Mouse (Mus musculus) stomach, postnatal 0 days (tissue): ENCODE results near the gene Mmp23. TPM values are rescaled to one million over a fixed set of nuclear protein-coding genes. Genes with fewer than 3 reads are reported as not detected.
A peak's percentile ranks its signal among the peaks of the same experiment; 100 is the strongest.
"Not testable (repeated sequence)": the region's sequence is repeated elsewhere in the genome, so short reads cannot be mapped to it uniquely, and the experiment has no call there.

Experiments
- ATAC-seq: fragments of 200-750 bp; cut with Nextera tagmentation; 2 replicates; pipeline ENCODE4 v1.8.0; 2017; ENCODE audit not compliant: low FRiP score, low TSS enrichment
- DNase-seq: peaks from one replicate; pipeline ENCODE4 v3.0.0-alpha.2; 2016; ENCODE audit warnings: low spot score
- H3K27ac ChIP-seq: fragments of 300-500 bp; sonication (generic); replicated peaks from 2 replicates; pipeline ENCODE4 v1.5.1; 2014; ENCODE audit warnings: mild to moderate bottlenecking, control low read depth
- H3K27me3 ChIP-seq: fragments of 300-500 bp; sonication (generic); 2 replicates; pipeline ENCODE4 v1.6.1; 2014; ENCODE audit warnings: low read length; ENCODE audit not compliant: control insufficient read depth, insufficient read depth
- H3K36me3 ChIP-seq: fragments of 300-500 bp; sonication (generic); 2 replicates; pipeline ENCODE4 v1.6.1; 2014; ENCODE audit warnings: low read length, mixed read lengths; ENCODE audit not compliant: control insufficient read depth, insufficient read depth
- H3K4me1 ChIP-seq: fragments of 300-500 bp; sonication (generic); replicated peaks from 2 replicates; pipeline ENCODE4 v1.6.1; 2014; ENCODE audit warnings: antibody characterized with exemption; ENCODE audit not compliant: control insufficient read depth, insufficient read depth
- H3K4me2 ChIP-seq: fragments of 300-500 bp; sonication (generic); replicated peaks from 2 replicates; pipeline ENCODE4 v1.6.1; 2014; ENCODE audit warnings: low read depth, mild to moderate bottlenecking, control low read depth, moderate library complexity
- H3K4me3 ChIP-seq: fragments of 300-500 bp; sonication (generic); 2 replicates; pipeline ENCODE4 v1.5.1; 2014; ENCODE audit warnings: low read depth, low read length, control low read depth
- H3K9ac ChIP-seq: fragments of 300-500 bp; sonication (generic); 2 replicates; pipeline ENCODE4 v1.6.1; 2014; ENCODE audit warnings: mild to moderate bottlenecking, low read length, control low read depth, mixed read lengths
- H3K9me3 ChIP-seq: fragments of 300-500 bp; sonication (generic); 2 replicates; pipeline ENCODE4 v1.6.1; 2016; ENCODE audit warnings: low read length; ENCODE audit not compliant: control insufficient read depth
- CTCF ChIP-seq: IDR thresholded peaks from 2 replicates; pipeline ENCODE4 v1.5.1; 2016; ENCODE audit warnings: antibody characterized with exemption, low read depth, mild to moderate bottlenecking, moderate library complexity
- EP300 ChIP-seq: optimal IDR thresholded peaks from 2 replicates; pipeline ENCODE3; 2016; ENCODE audit warnings: antibody characterized with exemption
- WGBS: fragments of 180-500 bp; shearing (Covaris S2); extraction: QIAGEN DNeasy Blood & Tissue Kit; methylation state at CpG from one replicate; pipeline ENCODE4 v1.1.7; 2014; 5-methylcytosine and 5-hydroxymethylcytosine counted together
- polyA plus RNA-seq: library from polyadenylated mRNA; unstranded; fragments of >200 nt; fragmentation: Nextera tagmentation; extraction: Ambion mirVana; gene quantifications from 2 replicates; pipeline ENCODE4 v1.2.1, GENCODE M21; 2015

Gene Mmp23
- polyA plus RNA-seq, 1 experiment from 2014 or later: 89.3 TPM

DNA sequence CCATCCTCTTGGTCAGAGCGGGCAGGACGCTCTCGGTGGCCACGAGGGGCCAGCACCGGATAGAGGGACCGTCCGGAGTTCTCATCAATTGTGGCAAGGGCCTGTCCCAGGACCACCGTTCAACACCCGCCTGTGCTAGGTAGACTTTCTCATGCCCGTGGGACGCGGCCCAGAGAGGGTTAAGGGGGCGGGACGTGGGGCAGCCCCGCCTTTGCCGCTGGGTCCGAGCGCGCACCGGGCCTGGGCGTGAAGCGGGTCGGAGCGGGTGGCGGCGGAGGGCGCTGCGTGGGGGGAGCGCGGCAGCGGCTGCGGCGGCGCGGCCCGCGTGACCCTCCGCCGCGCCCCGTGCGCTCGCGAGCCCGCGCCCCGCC lies 40.9 kb upstream of the Mmp23 start, which contains the start of gene Fndc10:
Fndc10 (plus strand) TSS at position 232 of the 371 bp plus-strand sequence.
- DNase-seq (peak; percentile 69), ATAC-seq (peak; percentile 68)
- Histone ChIP-seq H3K4me1 (peaks cover 5% of the 10 kb centered on the region), H3K36me3 (no peaks in the 10 kb centered on the region), H3K27me3 (no peaks in the 10 kb centered on the region), H3K4me3 (peak within 1 kb of the TSS; percentile 63), H3K4me2 (peak within 1 kb of the TSS; percentile 89), H3K9ac (peak within 1 kb of the TSS; percentile 78), H3K27ac (peak within 1 kb of the TSS; percentile 65), H3K9me3 (no peaks in the 10 kb centered on the region)
- TF ChIP-seq EP300: no peak
- TF ChIP-seq CTCF: peak; percentile 35
- under 1% methylated on average over 25 of the region's 47 CpGs for WGBS

DNA sequence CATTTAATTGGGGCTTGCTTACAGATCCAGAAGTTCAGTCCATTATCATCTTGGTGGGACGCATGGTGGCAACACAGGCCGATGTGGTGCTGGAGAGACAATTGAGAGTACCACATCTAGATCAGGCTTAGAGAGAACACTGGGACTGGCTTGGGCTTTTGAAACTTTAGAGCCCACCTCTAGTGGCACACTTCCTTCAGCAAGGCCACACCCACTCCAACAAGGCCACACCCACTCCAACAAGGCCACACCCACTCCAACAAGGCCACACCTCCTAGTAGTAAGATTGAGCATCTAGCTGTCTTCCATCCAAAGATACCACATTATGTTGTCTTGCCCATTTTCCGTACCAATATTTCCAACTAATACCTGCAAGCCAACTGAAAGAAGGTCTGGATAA lies 39.2 kb upstream of the Mmp23 start:
- H3K9ac ChIP-seq: no peak overlapping the region
- no peak overlapping the region for H3K4me3 ChIP-seq
- no peaks in the 10 kb centered on the region for H3K9me3 ChIP-seq
- TF ChIP-seq EP300: no peak
- no peak for TF ChIP-seq CTCF
- DNase-seq (no peak), ATAC-seq (no peak)
- no peak overlapping the region for H3K27ac ChIP-seq
- H3K36me3 ChIP-seq: no peaks in the 10 kb centered on the region
- peaks cover 5% of the 10 kb centered on the region for H3K4me1 ChIP-seq
- no peak overlapping the region for H3K4me2 ChIP-seq
- no peaks in the 10 kb centered on the region for H3K27me3 ChIP-seq
- 100% methylated on average over 3 of the region's 3 CpGs for WGBS

DNA sequence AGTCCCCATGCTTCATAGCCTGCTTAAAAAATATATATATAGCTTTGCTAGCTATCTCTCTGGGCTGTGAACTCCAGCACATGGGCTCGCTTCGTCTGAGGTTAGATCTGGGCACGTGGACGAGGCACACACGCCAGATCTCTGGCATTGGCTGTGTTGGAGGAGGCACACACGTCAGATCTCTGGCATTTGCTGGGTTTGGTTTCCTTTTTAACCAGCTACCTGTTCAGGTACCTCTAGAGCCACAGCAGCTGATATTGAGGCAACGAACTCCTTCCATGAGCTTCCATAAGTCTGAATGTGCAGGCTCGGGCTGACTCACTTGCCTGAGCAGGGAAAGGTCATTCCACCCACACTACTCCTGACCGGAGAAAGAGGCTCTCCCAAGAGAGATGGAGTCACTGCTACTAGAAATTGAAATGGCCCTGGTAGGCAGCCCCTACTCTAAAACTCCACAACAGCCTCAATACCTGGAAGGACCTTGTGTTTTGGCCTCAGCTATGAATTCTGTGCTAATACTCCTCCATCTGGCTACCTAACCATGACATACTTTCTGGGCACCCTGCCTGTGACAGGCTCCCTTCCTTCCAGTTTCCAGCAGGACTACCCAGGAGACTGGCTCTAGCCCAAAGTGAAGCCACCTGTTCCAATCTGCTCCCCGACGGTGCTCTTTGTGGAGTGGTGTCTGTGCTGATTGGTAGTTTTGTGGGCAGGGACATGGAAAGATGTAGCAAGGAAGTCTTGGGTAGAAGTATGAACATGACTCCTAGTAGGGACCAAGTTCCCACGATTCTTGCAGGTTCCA lies 37.6 kb upstream of the Mmp23 start:
- DNase-seq: no peak
- Histone ChIP-seq H3K27ac (no peak overlapping the region), H3K4me2 (no peak overlapping the region), H3K9ac (no peak overlapping the region), H3K9me3 (no peaks in the 10 kb centered on the region), H3K27me3 (no peaks in the 10 kb centered on the region), H3K4me3 (no peak overlapping the region), H3K36me3 (no peaks in the 10 kb centered on the region), H3K4me1 (peaks cover 5% of the 10 kb centered on the region)
- TF ChIP-seq CTCF (no peak), EP300 (no peak)
- 74% methylated on average over 12 of the region's 12 CpGs for WGBS
- no peak for ATAC-seq

GRCm38 (mm10) chr4:155687764-155688163 lies 34.6 kb upstream of the Mmp23 start:
- DNase-seq (peak; percentile 58), ATAC-seq (peak; percentile 65)
- H3K9me3 ChIP-seq, H3K4me2 ChIP-seq, H3K36me3 ChIP-seq, H3K4me1 ChIP-seq, H3K27me3 ChIP-seq, H3K9ac ChIP-seq, H3K4me3 ChIP-seq: not testable (repeated sequence)
- H3K27ac ChIP-seq: peak overlapping the region; percentile 74
- WGBS: 54% methylated on average over 4 of the region's 4 CpGs

DNA sequence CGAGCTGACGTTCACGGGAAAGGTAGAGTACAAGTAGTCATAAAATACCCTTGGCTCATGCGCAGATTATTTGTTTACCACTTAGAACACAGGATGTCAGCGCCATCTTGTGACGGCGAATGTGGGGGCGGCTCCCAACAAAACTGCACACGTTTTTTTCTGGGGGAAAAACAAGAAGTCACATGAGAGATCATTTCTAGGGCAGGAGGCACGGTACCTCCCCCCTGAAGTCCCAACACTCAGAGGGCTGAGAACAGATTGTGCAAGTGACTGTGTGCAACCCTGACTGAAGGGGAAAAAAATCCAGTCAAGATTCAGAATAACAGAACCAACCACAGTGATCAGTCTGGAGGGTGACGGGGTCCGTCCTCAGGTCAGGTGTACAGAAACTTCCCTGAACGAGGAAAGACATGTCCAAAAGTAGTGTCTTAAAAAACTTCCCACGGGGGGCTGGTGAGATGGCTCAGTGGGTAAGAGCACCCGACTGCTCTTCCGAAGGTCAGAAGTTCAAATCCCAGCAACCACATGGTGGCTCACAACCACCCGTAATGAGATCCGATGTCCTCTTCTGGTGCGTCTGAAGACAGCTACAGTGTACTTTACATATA lies 30.6 kb upstream of the Mmp23 start:
- H3K4me1 ChIP-seq, H3K36me3 ChIP-seq, H3K27me3 ChIP-seq, H3K27ac ChIP-seq, H3K4me2 ChIP-seq, H3K4me3 ChIP-seq, H3K9me3 ChIP-seq, ATAC-seq, DNase-seq, H3K9ac ChIP-seq: not testable (repeated sequence)
- WGBS: 86% methylated on average over 16 of the region's 19 CpGs

- no peak for ATAC-seq
- H3K27me3 ChIP-seq: no peaks in the 10 kb centered on the region
- WGBS: 79% methylated on average over 2 of the region's 2 CpGs
- H3K9ac ChIP-seq: no peak overlapping the region
- DNase-seq: no peak
- no peak overlapping the region for H3K4me3 ChIP-seq
- no peaks in the 10 kb centered on the region for H3K9me3 ChIP-seq
- no peaks in the 10 kb centered on the region for H3K36me3 ChIP-seq
- TF ChIP-seq EP300 (no peak), CTCF (peak; percentile 70)
- no peak overlapping the region for H3K27ac ChIP-seq
- no peaks in the 10 kb centered on the region for H3K4me1 ChIP-seq
- no peak overlapping the region for H3K4me2 ChIP-seq
Measured at GRCm38 (mm10) chr4:155675991-155676390, 22.8 kb upstream of the Mmp23 start.
